Mouse (Mus musculus): ENCODE measurements at regions not wholly inside any gene's neighbourhood (a gene's known extent, or its start where the extent isn't known, plus 50 kb on each side); places are given as distances from the start of the nearest gene placed in this dataset.
"Not testable (repeated sequence)": the region's sequence is repeated elsewhere in the genome, so short reads cannot be mapped to it uniquely, and the experiment has no call there.

- no peak for DNase-seq (ENCODE audit: low read depth, low spot score)
These were observed 169.2 kb upstream of the Kit start for GRCm38 (mm10) chr5:75405496-75405895.

GRCm38 (mm10) chr5:75407686-75408085 is 167.0 kb upstream of the Kit start:
- DNase-seq (ENCODE audit: low read depth, low spot score) = no peak

- DNase-seq (ENCODE audit: low read depth, low spot score) = no peak
These were observed 164.2 kb upstream of the Kit start for GRCm38 (mm10) chr5:75410240-75411186.

GRCm38 (mm10) chr5:75419282-75419681 is 155.4 kb upstream of the Kit start:
- DNase-seq (ENCODE audit: low read depth, low spot score) = not testable (repeated sequence)

GRCm38 (mm10) chr5:75432885-75433284 is 141.8 kb upstream of the Kit start:
- no peak for DNase-seq (ENCODE audit: low read depth, low spot score)

- DNase-seq (ENCODE audit: low read depth, low spot score) = no peak
These were observed 136.8 kb upstream of the Kit start for GRCm38 (mm10) chr5:75437924-75438323.

GRCm38 (mm10) chr5:75444024-75444604 is 130.6 kb upstream of the Kit start:
- no peak for DNase-seq (ENCODE audit: low read depth, low spot score)

- DNase-seq (ENCODE audit: low read depth, low spot score) = no peak
These were observed 128.3 kb upstream of the Kit start for GRCm38 (mm10) chr5:75446386-75446785.

GRCm38 (mm10) chr5:75449913-75450525 is 124.7 kb upstream of the Kit start:
- no peak for DNase-seq (ENCODE audit: low read depth, low spot score)

GRCm38 (mm10) chr5:75450564-75450963 is 124.2 kb upstream of the Kit start:
- no peak for DNase-seq (ENCODE audit: low read depth, low spot score)

GRCm38 (mm10) chr5:75451081-75451480 is 123.6 kb upstream of the Kit start:
- no peak for DNase-seq (ENCODE audit: low read depth, low spot score)

- DNase-seq (ENCODE audit: low read depth, low spot score) = no peak
These were observed 123.0 kb upstream of the Kit start for GRCm38 (mm10) chr5:75451693-75452092.

GRCm38 (mm10) chr5:75453757-75454390 is 120.8 kb upstream of the Kit start:
- no peak for DNase-seq (ENCODE audit: low read depth, low spot score)

GRCm38 (mm10) chr5:75454961-75455541 is 119.7 kb upstream of the Kit start:
- no peak for DNase-seq (ENCODE audit: low read depth, low spot score)

GRCm38 (mm10) chr5:75457403-75457802 is 117.3 kb upstream of the Kit start:
- DNase-seq (ENCODE audit: low read depth, low spot score) = no peak

GRCm38 (mm10) chr5:75458317-75458716 is 116.4 kb upstream of the Kit start:
- no peak for DNase-seq (ENCODE audit: low read depth, low spot score)

- DNase-seq (ENCODE audit: low read depth, low spot score) = no peak
These were observed 114.9 kb upstream of the Kit start for GRCm38 (mm10) chr5:75459758-75460354.

- DNase-seq (ENCODE audit: low read depth, low spot score) = no peak
These were observed 114.2 kb upstream of the Kit start for GRCm38 (mm10) chr5:75460414-75461025.

GRCm38 (mm10) chr5:75461368-75461767 is 113.3 kb upstream of the Kit start:
- DNase-seq (ENCODE audit: low read depth, low spot score) = no peak

GRCm38 (mm10) chr5:75463591-75463990 is 111.1 kb upstream of the Kit start:
- DNase-seq (ENCODE audit: low read depth, low spot score) = no peak

GRCm38 (mm10) chr5:75465701-75466100 is 109.0 kb upstream of the Kit start:
- no peak for DNase-seq (ENCODE audit: low read depth, low spot score)
